Mouse (Mus musculus) liver, postnatal 0 days (tissue): ENCODE results near the gene D5Ertd579e.

Experiments
- CTCF ChIP-seq: sonication (generic); IDR thresholded peaks from 2 replicates; pipeline ENCODE4 v1.5.1; 2016; ENCODE audit warnings: antibody characterized with exemption, low read depth
- EP300 ChIP-seq: IDR thresholded peaks from 2 replicates; pipeline ENCODE4 v1.6.1; 2016; ENCODE audit warnings: antibody characterized with exemption, low read depth, mild to moderate bottlenecking

GRCm38 (mm10) chr5:36713693-36714092 lies 17.9 kb upstream of the D5Ertd579e start:
- TF ChIP-seq CTCF (no peak), EP300 (no peak)
